Mouse (Mus musculus) spleen, postnatal 4 days (tissue): ENCODE measurements around the gene Sema5a.

Experiments
- DNase-seq, 2 experiments: peaks; one replicate each; pipeline ENCODE4 v3.0.0; 2022; ENCODE audit warnings: low spot score in 2 of 2

Gene Sema5a

DNA sequence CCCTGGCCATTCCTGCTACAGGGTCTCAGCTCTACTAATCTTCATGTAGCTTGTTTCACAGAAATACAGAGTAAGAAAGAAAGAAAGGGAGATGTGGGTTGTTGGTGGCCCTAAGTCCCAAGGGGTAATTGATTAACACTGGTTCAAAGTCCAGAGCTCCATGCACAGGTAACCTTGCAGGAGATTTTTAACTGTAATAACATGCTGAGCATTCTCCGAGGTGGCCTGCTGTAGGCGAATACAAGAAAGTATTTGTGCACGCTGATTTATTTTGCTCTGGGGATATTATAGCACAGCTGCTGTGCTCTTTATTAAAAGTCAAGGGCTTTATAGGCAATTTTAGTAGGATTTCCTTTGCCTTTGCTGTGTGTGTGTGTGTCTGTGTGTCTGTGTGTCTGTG lies 393.3 kb downstream of the Sema5a start:
- DNase-seq = no peak

DNA sequence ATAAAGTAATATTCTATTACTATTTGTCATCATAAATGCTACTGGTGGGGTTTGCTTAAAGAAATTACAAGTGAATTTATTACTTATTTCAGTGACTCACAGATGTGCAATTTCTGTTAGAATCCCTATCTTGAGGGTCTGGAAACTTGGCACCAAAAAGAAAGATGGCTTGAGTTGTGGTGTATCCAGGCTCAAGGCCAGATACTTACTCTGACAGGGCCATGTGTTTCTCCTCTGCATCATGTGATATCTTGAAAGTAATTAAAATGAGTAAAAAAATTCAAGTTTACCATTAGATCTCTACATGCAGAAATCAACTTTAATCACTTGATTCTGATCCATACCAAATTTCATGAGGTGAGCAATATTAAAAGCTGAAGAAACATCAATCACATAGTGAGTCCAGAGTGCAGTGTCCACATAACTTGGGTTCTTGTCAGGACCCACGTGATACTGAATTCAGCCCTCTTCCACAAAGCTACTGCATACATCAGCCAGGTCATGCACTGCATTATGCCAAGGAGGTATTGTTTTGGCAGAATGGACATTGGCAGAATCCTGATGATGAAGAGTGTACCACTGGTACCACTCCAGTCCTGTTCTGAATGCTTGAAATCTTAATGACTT lies 402.6 kb downstream of the Sema5a start:
- DNase-seq = no peak

DNA sequence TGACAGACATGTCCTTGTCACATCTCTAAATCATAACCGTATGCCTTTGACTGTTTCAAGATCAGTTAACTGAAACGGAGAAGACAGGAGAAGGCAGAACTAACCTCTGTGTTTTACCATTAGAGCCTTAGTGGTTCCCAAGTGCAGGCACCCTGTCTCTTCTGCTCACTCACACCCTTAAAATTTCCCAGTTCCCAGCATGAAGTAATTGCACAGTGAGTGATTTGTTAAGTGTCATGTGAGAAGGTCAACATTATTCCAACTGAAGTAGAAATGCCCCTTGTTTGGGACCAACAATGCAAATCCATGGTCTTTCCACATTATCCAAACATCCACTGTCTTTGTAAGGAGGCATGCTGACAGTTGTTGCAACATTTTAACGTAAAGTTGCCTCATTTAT lies 409.4 kb downstream of the Sema5a start:
- DNase-seq = no peak

DNA sequence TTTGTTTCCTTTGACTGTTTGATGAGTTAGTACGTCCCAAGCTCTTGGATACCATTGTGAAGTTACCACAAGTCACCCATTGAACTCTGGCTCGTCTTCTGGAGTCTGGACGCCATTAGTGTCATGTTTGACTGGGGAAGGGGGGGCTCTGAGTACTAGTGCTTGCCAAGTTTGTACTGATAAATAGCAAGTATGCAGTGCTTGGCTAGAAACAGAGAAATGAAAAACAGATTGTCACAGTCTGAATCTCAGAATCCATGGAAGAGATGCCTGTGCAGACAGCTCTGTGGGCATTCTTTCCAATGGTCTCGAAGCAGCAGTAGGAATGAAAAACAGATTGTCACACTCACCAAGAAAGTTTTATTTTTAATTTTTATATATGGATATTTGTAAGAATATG lies 411.4 kb downstream of the Sema5a start:
- no peak for DNase-seq

DNA sequence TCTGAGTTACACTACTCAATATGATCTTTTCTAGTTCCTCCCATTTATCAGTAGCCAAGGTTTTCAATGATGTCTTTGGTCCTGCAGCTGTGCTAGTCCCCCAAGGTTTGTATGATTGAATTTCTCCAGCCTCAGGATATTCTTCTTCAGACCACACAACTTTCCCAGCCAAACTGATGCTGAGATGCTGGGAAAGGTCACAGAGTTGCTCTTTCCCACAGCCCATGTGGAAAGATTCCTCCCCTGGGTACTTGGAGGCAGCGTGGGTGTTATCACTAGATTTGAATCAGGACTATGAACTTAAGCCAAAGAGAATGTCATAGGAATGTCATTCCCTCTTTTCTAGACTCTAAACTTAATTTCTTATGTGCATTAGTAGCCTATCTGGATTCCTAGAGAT lies 431.8 kb downstream of the Sema5a start:
- DNase-seq = no peak

DNA sequence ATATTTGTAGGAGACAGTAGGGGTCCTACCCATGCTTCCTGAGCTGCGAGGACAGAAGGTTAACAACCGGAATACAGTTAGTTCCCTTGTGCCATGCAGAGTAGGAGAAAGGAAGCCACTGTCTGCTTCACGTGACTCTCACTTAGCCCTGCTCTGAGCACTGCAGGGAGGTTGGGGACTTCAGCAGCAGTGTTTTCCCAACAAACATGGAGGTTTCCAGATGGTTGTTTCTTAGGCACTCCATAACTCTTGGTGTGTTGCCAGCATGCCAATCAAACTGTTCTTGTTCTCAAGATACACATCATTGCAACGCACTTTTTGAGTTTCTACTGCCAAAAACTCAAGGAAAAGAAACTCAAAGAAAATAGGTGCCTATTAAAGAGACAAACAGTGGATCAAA lies 440.5 kb downstream of the Sema5a start:
- no peak for DNase-seq

DNA sequence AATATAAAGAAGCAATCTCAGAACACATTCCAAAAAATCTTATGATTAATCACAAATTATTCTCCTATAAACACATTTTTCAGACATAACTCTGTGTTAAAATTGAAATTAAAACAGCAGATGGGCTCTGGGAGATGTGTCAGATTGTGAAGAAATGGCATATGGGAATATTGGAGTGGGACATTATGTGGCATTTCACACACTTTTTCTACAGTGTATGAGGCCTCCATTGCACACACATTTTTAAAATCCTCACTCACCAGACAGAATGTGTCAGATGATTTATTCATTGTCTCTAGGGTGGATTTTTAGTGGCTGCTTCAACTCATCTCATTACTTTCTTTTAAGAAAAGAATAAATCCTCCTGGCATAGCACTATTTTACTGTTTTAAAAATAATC lies 446.4 kb downstream of the Sema5a start:
- DNase-seq = no peak

DNA sequence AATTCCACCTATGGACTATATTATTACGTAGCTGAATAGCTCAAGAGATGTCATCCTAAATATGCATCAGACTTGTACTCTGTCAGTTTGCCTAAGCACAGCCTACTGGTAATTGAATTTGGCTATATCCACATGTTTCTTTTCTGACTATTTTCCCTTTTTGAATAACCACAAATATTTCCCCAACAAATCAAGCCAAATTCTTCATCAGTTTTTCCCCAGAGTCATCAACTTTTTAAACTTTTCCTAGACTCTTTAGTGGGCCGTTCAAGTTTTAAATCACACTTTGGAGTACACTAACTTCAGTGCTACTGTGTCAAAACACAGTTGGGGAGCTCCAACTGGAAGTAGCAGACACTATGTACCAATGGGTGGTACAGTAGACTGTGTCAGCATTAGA lies 448.4 kb downstream of the Sema5a start:
- no peak for DNase-seq

DNA sequence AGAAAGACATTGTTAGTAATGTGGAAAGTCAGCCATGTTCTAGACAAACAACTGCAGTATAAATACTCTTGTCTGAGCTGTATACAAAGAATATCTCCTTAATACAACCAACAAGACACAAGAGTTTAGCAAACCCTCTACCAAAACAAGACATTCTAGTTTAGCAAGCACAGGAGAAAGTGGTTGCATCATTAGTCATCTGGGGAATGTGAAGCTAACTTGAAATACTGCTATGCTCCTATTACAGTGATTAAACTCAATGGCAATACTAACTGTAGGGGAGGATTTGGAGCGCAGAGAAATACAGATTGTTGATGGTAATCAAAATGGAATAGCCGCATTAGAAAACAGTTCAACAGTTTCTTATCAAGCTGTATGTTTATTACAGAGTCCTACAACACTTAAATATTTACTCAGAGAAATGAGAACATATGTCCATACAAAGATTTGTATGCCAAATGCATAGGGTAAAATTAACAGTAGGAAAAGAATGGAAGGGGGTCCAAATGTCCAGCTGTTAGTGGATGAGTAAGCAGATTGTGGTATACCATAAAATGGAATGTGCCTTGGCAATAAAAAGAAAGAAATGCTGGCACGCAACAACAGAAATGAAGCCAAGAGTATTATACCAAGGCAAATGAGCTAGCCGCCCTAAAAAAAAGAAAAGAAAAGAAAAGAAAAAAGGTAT lies 472.8 kb downstream of the Sema5a start:
- no peak for DNase-seq

DNA sequence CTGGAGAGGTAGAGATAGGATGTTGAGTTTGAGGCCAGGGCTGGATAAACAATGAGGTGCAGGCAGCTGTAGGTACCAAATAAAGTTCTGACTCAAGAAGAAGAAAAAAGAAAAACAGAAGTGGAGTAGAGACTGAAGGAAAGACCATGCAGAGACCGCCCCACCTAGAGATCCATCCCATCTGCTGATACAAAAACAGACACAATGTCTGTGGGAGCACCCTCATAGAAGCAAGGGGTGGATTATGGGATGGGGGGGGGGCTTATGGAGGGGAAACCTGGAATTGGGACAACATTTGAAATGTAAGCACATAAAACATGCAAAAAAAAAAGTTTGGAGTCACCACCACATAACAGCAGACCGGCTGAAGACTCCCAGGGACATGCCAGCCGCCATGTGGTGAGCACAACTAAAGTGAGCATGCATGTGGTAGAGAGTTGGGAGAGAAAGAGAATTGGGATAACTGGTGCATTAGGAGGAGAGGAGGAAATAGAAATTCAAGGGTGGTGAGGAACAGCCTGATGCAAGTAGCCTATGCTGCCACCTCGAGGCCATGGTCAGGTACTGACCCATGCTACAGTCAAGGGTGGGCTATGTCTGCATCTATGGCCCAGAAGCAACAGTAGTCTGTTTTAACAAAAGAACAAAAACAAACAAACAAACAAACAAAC lies 473.8 kb downstream of the Sema5a start:
- peak; percentile 14 to 61 for DNase-seq

DNA sequence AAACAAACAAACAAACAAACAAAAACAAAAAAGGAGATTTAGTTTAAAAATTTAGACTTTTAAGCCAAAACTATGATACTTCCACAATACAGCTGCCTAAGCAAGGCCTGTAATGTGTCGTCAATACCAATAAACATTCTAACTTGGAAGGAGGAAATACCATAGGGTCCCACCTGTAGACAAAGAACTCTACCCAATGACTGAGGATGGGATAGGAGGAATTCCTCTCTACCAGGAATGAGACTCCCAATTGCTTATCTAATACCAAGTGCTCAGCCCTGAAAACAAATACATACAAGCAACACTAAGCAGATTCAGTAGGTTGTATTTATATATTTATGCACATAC lies 474.3 kb downstream of the Sema5a start:
- DNase-seq = no peak

DNA sequence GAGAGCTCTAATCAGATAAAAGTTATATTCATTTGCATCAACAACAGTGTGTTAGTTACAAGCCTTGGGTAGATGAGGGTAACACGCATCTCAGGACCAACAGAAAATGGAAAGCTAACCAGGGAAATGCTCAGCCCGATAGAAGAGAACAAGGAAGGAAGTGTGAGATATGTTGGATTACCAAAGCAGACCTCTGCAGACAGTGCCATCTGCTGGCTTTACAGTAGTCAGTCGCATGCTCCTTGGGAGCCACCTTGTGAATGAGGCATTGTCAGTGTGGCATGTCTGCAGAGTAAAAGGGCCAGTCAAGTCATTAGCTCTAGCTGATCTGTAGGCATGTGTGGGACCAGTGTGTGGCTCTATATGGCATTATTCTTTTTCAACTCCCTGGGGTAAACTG lies 486.2 kb downstream of the Sema5a start:
- no peak for DNase-seq
